Mouse (Mus musculus) hematopoietic multipotent progenitor cell, adult 10-12 weeks (in vitro differentiated cells): ENCODE measurements around the gene Zfp580. TPM values are rescaled to one million over a fixed set of nuclear protein-coding genes. Genes with fewer than 3 reads are reported as not detected.

Experiments
- polyA plus RNA-seq: library from polyadenylated mRNA; stranded (reverse); fragments of >175 nt; gene quantifications from 2 replicates; pipeline ENCODE4 v1.2.3, GENCODE M21; 2012; ENCODE audit warnings: low replicate concordance

Gene Zfp580
- polyA plus RNA-seq, result 27.8 and 63.8 TPM in 2 replicates

DNA sequence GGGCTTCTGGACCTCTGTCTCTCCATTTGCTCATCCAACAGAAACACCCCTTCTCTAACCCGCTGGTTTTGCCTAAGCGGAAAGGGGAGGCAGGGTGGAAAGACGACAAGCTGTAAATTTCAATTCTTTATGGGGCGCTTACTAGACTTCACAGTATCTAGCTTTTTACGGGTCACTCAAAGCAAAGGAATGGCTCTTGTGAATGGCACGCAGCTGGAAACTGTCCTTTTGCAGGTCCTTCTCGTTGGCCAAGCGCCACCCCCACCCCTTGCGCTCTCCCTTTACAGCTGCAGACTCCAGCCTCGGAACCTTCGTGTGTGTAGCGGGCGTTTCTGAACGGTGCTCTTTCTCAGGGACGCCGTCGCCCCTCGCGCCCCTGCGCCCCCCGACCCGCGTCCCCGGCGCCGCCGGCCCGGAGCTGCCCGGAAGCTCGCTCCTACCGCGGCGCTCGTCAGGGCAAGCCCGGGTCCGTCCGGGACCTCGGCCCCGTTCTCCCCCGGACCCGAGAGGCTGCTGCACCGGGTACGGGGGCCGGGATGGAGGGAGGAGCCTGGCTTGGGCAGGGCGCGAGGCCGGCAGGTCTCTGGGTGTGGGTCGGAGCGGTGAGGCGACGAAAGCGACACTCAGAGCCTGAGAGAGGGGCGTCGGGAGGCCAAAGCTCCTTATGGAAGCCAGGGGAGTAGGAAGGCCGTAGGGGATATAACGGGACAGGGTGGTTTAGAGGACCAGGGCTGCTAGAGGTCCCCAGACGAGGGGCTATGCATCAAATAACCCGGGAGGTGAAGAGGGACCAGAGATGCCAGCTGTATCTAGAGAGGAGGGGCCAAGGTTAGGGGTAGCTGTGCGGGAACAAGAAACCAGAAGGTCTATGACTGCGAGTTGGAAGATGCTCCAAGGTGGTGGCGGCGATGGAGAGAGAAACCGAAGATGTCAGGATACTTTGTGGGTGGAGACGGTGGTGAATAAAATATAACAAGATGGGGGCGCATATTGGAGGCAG lies at the start of gene Zfp580:
TSS of gene Zfp580 (plus strand) at position 346 of the 1,000 bp plus-strand sequence.

DNA sequence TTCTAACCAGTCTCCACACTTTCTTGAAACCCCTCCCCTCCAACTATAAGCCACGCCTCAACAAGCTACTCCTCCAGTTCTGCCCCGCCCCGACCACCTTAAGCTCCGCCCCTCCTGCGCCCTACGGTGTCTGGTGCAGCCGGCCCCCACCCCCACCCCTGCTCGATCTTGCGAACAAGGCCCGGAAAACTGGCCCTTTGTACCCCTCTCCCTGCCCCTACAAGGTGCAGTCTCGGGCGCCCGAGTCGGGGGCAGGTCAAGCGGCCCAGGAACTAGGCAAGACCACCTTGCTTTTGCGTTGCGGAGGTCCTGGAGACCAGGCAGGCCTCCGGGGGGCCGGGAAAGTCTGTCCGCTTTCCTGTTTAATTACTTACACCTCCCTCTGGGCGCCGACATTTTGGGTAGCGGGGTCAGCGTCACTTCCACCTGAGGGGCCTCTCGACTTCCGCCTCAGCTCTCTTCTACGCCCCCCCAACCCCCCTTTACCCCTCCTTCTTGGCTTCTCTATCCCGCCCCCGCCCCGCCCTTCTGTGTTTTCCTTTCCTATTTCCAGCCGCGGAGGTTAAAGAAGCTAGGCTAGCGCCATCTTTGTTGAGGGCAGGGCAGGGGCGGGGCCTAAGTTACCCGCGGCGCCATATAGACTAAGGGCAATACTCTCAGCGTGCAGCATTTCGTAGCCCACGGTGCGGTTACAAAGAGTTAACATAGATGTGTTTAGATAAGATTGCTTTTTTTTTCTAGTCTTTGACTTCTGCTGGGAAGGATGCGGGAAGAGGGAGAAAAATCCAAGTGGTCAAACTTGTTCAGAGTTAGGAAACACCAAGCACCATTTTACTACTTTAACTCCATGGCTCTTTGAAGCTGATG lies 36.9 kb upstream of the Zfp580 start, which contains the start of the genes Zfp524 and Fiz1:
TSS of gene Zfp524 (plus strand) at position 165 of the 867 bp plus-strand sequence.
TSS of gene Fiz1 (minus strand) at position 447 of the 867 bp plus-strand sequence.

DNA sequence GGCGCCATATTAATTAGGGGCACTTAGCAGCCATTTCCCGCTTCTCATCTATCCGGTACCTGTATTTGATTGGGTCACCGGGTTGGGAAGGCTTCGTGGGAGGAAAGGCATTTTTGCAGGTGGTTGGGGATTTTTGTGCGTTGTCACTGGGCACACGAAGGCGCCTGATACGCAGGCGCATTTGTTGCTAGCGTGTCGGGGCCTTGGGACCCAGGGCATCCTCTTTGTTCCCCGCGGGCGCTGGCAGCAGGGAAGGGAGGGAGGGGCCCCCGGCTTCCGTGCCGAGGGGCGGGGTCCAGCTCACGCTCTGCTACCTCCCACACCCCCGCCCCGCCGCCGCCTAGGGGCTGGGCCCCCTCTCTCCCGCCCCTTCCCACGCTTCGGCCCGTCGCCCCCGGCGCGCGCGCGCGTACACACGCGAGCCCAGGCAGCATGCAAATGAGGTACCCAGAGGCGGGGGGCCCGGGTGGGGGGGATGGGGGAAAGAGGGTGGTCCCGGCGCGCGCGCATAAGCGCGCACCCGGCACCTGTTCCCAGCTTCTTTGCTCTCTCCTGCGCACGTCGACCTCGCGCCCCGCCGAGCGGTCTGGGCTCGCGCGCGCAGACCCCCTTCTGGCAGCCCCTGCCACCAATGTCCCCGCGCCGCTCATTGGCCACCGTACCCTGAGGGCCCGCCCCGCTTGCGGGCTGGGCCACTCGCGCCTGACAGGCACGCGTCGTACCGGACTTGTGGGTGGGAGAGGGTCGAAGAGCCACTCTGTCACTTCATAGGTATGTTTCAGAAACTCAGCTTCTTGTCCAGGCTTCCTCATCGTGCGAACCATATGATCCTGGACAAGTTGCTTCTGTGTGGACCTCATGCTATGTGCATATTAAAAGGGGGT lies 36.0 kb upstream of the Zfp580 start, which contains the start of gene Gm44973:
TSS of gene Gm44973 (plus strand) at position 379 of the 884 bp plus-strand sequence.

DNA sequence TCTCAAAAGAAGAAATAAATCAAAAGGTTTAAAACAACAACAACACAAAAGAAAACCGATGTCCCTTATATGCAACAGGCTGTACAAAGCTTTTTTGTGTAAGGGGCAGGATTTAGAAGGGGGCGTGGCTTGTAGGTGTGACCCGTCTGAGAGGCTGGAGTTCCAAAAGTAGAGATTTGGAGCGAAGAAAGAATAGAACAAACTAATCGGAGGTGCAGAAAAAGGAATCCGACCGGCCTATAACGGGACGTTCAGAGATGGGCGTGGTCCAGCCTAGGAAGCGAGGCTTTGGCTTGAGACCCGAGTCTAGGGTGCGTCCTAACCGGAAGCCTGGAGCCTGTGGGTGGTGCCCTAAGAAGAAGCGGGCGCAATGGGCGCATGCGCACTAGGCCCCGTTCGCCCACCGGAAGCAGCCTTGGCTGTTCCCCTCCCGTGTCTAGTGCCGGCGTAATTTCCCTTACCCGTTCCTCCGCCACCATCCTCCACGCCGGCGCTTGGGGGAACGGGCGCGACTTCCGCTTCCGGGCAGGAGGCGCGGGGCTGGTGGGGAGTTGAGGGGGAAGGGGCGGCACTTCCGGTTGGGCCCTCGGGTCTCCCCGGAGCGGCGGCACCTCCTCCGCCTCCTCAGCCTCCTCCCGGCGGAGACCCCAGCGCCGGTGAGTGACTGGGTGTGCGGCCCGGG lies 31.2 kb upstream of the Zfp580 start, which contains the start of the genes Zfp865 and Ccdc106:
TSS of gene Zfp865 (plus strand) at position 377 of the 682 bp plus-strand sequence.
TSS of gene Ccdc106 (plus strand) at position 554 of the 682 bp plus-strand sequence.

DNA sequence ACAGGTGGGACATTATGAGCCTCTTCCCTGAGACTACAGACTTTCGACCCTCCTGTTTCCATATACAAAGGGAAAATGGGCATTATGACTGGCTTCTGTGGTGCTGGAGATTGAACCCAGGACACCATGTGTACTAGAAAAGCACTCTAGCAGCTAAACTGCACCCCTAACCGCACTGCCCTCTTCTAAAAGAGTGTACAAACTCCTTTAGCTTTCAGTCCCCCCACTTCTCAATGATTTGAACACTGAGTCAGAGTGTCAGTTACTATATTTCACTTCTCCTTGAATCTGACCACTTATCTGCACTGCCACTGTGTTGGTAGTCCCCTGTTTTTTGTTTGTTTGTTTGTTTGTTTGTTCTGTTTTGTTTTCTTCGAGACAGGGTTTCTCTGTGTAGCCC lies 17.5 kb upstream of the Zfp580 start, which contains the start of gene 4632433K11Rik:
TSS of gene 4632433K11Rik (plus strand) at position 301 of the 400 bp plus-strand sequence.

DNA sequence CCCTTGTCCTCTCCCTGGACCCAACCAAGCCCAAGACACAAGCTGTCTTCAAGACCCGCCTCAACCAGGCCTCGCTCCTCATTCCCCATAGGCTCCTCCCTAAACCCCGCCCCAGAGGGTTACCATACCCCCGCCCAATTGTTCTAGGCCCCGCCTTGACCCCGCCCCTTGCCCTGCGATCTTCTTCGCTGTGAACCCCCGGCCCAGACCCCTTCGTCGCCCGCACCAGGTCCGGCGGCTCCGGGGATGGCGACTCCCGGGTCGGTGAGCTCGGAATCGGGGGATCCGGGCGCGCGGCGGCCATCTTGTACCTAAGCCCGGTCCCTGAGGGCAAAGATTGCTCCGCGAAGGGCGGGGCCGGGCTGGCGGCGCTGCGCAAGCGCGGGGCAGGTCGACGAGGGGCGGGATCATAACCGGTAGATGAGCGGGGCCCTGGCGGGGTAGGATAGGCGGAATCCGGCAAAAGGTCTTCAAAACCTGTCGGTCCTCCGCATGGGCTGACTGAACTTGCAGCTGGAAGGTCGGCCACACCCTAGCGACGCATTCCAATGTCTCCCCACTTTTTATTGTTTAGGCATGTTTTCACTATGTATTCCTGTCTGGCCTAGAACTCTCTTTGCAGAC lies 13.1 kb upstream of the Zfp580 start, which contains the start of gene Zfp784:
TSS of gene Zfp784 (minus strand) at position 338 of the 624 bp plus-strand sequence.

DNA sequence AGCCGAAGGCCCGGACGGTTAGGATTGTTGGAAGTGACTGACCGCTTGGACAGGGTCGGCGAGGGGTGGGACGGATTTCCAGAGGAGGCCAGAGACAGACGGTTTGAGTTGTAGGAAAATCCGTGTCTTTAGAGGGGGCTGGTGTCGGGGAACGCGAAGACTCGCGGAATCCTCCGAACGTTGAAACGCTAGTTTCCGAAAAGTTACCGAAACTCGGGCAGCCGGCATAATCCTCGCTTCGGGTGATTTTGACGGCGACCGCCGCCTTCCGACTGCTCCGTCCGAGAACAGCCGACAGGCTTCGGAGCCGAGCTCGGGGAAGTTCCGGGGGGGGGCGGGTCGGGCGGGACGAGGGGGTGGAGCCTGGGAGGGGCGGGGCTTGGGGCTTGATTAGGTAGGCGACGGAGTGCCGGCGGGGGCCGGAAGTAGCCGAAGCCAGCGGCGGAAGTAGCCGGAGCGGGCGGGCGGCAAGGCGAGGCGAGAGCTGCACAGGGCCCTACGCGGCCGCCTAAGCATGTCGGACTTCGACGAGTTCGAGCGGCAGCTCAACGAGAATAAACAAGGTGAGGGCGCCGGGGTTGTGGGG lies 10.5 kb downstream of the Zfp580 start, which contains the start of gene U2af2:
TSS of gene U2af2 (plus strand) at position 370 of the 586 bp plus-strand sequence.

DNA sequence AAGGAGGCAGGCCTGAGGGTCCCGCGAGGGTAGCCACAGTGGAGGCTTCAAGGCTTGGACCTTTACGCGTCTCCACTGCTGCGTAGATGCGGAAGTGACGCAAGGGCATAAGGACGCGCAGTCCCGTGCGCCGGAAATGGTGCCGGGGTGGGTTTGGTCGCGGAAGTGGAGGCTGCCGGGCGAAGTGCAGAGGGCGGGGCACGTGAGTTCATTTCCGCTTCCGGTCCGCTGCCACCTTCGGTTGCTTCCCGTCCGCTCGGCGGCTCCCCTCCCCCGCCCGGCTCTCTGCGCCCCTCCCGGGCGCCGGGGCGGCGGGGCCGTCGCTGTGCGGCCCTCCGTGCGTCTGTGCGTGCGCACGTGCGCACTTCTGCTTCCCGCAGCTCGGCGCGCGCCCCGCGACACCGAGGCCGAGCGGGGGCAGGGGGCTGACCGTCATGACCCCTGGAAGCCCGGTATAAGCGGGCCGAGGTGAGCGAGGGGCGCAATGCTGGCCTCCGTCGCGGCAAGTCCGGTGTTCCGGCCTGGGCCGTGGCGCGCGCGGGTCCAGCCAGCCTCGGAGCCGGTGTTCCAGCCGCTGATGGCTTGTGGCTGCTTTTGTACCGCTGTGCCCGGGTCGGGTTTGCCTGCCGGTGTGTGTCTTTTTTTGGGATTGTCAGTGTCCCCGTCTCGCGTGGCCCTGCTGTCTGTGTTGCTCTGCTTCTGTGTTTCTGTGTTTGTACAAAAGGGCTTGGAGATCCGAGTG lies 28.8 kb downstream of the Zfp580 start, which contains the start of gene Epn1:
TSS of gene Epn1 (plus strand) at position 226 of the 742 bp plus-strand sequence.

Other genes with a start within 250 kb of the Zfp580 start
- gene Ube2s, start 238.9 kb upstream of the Zfp580 start, polyA plus RNA-seq, result 104 and 125 TPM in 2 replicates
- 0.09 and 1.7 TPM in 2 replicates for gene Shisa7, start 206.8 kb upstream of the Zfp580 start, polyA plus RNA-seq
- gene Isoc2b, start 181.3 kb upstream of the Zfp580 start, polyA plus RNA-seq, result 1.5 and 1.6 TPM in 2 replicates
- gene Isoc2a, start 174.4 kb upstream of the Zfp580 start, polyA plus RNA-seq, result 3.7 and 21.0 TPM in 2 replicates
- gene Gm36210, start 145.0 kb upstream of the Zfp580 start, polyA plus RNA-seq, result 0.17 TPM in 1 of 2 replicates, not detected in the other
- 49.2 and 81.2 TPM in 2 replicates for gene Zfp628, start 136.3 kb upstream of the Zfp580 start, polyA plus RNA-seq
- gene Nat14, start 129.5 kb upstream of the Zfp580 start, polyA plus RNA-seq, result 1.9 and 3.5 TPM in 2 replicates
- 0.11 and 0.21 TPM in 2 replicates for gene Ssc5d, start 125.8 kb upstream of the Zfp580 start, polyA plus RNA-seq
- gene Sbk2, start 87.1 kb upstream of the Zfp580 start, polyA plus RNA-seq, result 0.25 and 0.81 TPM in 2 replicates
- gene Sbk3, start 80.4 kb upstream of the Zfp580 start, polyA plus RNA-seq, result not detected in 2 replicates
- gene Zfp579, start 55.4 kb upstream of the Zfp580 start, polyA plus RNA-seq, result 57.7 and 140 TPM in 2 replicates
- 60.5 and 72.3 TPM in 2 replicates for gene Zfp524, start 37.1 kb upstream of the Zfp580 start, polyA plus RNA-seq
- 31.6 and 47.8 TPM in 2 replicates for gene Fiz1, start 36.8 kb upstream of the Zfp580 start, polyA plus RNA-seq
- gene Gm44973, start 36.0 kb upstream of the Zfp580 start, polyA plus RNA-seq, result 55.5 TPM in 1 of 2 replicates, not detected in the other
- gene Zfp865, start 31.2 kb upstream of the Zfp580 start, polyA plus RNA-seq, result 97.4 and 264 TPM in 2 replicates
- gene Ccdc106, start 31.0 kb upstream of the Zfp580 start, polyA plus RNA-seq, result 0.99 and 2.0 TPM in 2 replicates
- gene 4632433K11Rik, start 17.4 kb upstream of the Zfp580 start, polyA plus RNA-seq, result not detected in 2 replicates
- gene Zfp784, start 13.1 kb upstream of the Zfp580 start, polyA plus RNA-seq, result 4.2 and 6.3 TPM in 2 replicates
- gene U2af2, start 10.6 kb downstream of the Zfp580 start, polyA plus RNA-seq, result 344 and 667 TPM in 2 replicates
- 685 and 1,033 TPM in 2 replicates for gene Epn1, start 28.7 kb downstream of the Zfp580 start, polyA plus RNA-seq
- gene Rfpl4, start 65.4 kb downstream of the Zfp580 start, polyA plus RNA-seq, result not detected in 2 replicates
- 0.20 and 0.23 TPM in 2 replicates for gene Rasl2-9, start 74.4 kb downstream of the Zfp580 start, polyA plus RNA-seq
- gene Vmn1r55, start 98.1 kb downstream of the Zfp580 start, polyA plus RNA-seq, result not detected in 2 replicates
- not detected in 2 replicates for gene Vmn1r56, start 145.2 kb downstream of the Zfp580 start, polyA plus RNA-seq
- gene Vmn1r57, start 167.0 kb downstream of the Zfp580 start, polyA plus RNA-seq, result not detected in 2 replicates